Mouse (Mus musculus): ENCODE results near the gene Sox4. TPM values are rescaled to one million over a fixed set of nuclear protein-coding genes. Genes with fewer than 3 reads are reported as not detected.

The Sox4 gene
- polyA plus RNA-seq, 1 experiment: 327 TPM

GRCm38 (mm10) chr13:28906981-28907380 is 46.5 kb downstream of the Sox4 start:
- DNase-seq (ENCODE audit: low read depth): no peak

More at GRCm38 (mm10) chr13:28906981-28907380, 46.5 kb downstream of the Sox4 start:
- TF ChIP-seq CTCF (IDR thresholded peaks at IDR 0.05; ENCODE audit: borderline replicate concordance, extremely low read depth, insufficient read depth, insufficient read length) (no peak), POLR2A (IDR thresholded peaks at IDR 0.05; ENCODE audit: borderline replicate concordance, extremely low read depth, insufficient read depth, insufficient read length, poor library complexity, severe bottlenecking) (no peak)

Measured in brain, embryonic 14.5 days (tissue).